Mouse (Mus musculus) cerebellum, adult 8-10 months (tissue): ENCODE measurements around the gene Tmem135.

Experiments
- DNase-seq: peaks from one replicate; pipeline ENCODE4 v3.0.0; 2022

Tmem135 gene

GRCm38 (mm10) chr7:89242565-89242964, 161.5 kb downstream of the Tmem135 start:
- DNase-seq = no peak

- no peak for DNase-seq
These were observed 161.9 kb downstream of the Tmem135 start for GRCm38 (mm10) chr7:89242143-89242542.

- DNase-seq = no peak
These were observed 164.4 kb downstream of the Tmem135 start for GRCm38 (mm10) chr7:89239592-89239991.

GRCm38 (mm10) chr7:89236592-89236991, 167.4 kb downstream of the Tmem135 start:
- DNase-seq = no peak

GRCm38 (mm10) chr7:89235974-89236507, 168.0 kb downstream of the Tmem135 start:
- no peak for DNase-seq

- peak; percentile 44 for DNase-seq
These were observed 171.4 kb downstream of the Tmem135 start for GRCm38 (mm10) chr7:89232499-89233145.

- no peak for DNase-seq
These were observed 172.7 kb downstream of the Tmem135 start for GRCm38 (mm10) chr7:89231200-89231790.

GRCm38 (mm10) chr7:89222609-89223008, 181.4 kb downstream of the Tmem135 start:
- DNase-seq = no peak

GRCm38 (mm10) chr7:89216628-89217027, 187.4 kb downstream of the Tmem135 start:
- DNase-seq = no peak

- DNase-seq = no peak
These were observed 187.9 kb downstream of the Tmem135 start for GRCm38 (mm10) chr7:89216118-89216517.

- DNase-seq = no peak
These were observed 188.3 kb downstream of the Tmem135 start for GRCm38 (mm10) chr7:89215714-89216113.

GRCm38 (mm10) chr7:89210506-89210905, 193.5 kb downstream of the Tmem135 start:
- DNase-seq = no peak

- DNase-seq = no peak
These were observed 197.9 kb downstream of the Tmem135 start for GRCm38 (mm10) chr7:89206165-89206564.

- DNase-seq = no peak
These were observed 198.6 kb downstream of the Tmem135 start for GRCm38 (mm10) chr7:89205402-89205801.

GRCm38 (mm10) chr7:89203144-89203543, 200.9 kb downstream of the Tmem135 start:
- DNase-seq = no peak

- DNase-seq = no peak
These were observed 202.1 kb downstream of the Tmem135 start for GRCm38 (mm10) chr7:89201954-89202353.

GRCm38 (mm10) chr7:89198499-89198898, 205.5 kb downstream of the Tmem135 start:
- no peak for DNase-seq

- DNase-seq = no peak
These were observed 210.6 kb downstream of the Tmem135 start for GRCm38 (mm10) chr7:89193459-89193858.

- DNase-seq = no peak
These were observed 220.1 kb downstream of the Tmem135 start for GRCm38 (mm10) chr7:89183928-89184327.

GRCm38 (mm10) chr7:89182943-89183342, 221.1 kb downstream of the Tmem135 start:
- DNase-seq = no peak

- no peak for DNase-seq
These were observed 222.7 kb downstream of the Tmem135 start for GRCm38 (mm10) chr7:89181285-89181684.

GRCm38 (mm10) chr7:89178601-89179000, 225.4 kb downstream of the Tmem135 start:
- peak; percentile 50 for DNase-seq

- no peak for DNase-seq
These were observed 226.1 kb downstream of the Tmem135 start for GRCm38 (mm10) chr7:89177926-89178325.

- DNase-seq = no peak
These were observed 229.6 kb downstream of the Tmem135 start for GRCm38 (mm10) chr7:89174430-89174829.

GRCm38 (mm10) chr7:89173018-89173417, 231.0 kb downstream of the Tmem135 start:
- DNase-seq = no peak
